Mouse (Mus musculus) urinary bladder, postnatal 4 days (tissue): ENCODE results near the gene Krtap4-1.

Source experiments
- DNase-seq, 2 experiments: peaks; one replicate each; pipeline ENCODE4 v3.0.0; 2021 to 2022; ENCODE audit warnings: low spot score in 2 of 2

Krtap4-1 gene

DNA sequence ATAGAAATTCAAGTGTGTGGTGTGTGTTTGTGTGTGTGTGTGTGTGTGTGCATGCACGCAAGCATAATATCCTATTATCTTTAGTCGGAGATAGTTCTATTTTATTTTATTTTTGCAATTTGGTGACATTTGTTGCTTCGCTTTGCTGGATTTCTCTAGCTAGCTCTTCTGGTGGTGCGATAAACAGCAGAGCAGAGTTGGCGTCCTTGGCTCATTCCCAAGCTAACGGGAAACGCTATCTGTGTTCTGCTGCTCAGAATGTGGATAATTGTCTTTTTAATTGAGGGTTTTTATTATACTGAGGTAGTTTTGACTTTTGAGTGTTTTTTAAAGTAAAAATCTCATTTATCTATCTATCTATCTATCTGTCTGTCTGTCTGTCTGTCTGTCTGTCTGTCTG is 42.9 kb downstream of the Krtap4-1 start:
- DNase-seq = no peak

DNA sequence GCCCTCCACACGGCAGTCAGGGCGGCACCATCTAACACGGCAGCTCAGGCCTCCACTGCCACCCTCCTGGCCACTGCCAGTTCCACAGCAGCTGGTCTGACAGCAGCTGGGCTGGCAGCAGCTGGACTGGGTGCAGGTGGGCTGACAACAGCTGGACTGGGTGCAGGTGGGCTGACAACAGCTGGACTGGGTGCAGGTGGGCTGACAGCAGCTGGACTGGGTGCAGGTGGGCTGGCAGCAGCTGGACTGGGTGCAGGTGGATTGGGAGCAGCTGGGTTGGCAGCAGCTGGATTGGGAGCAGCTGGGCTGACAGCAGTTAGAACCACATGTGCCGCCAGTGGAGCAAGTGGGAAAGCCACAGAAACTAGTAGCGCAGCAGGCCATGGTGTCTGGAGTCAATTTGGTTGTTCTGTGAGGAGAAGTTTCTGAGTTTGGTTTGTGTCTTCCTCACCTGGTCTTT is 44.8 kb downstream of the Krtap4-1 start, which contains the start of gene Krtap1-4:
Gene Krtap1-4, minus strand, starts transcription at position 410 of the 460 bp plus-strand sequence.
- DNase-seq = no peak

DNA sequence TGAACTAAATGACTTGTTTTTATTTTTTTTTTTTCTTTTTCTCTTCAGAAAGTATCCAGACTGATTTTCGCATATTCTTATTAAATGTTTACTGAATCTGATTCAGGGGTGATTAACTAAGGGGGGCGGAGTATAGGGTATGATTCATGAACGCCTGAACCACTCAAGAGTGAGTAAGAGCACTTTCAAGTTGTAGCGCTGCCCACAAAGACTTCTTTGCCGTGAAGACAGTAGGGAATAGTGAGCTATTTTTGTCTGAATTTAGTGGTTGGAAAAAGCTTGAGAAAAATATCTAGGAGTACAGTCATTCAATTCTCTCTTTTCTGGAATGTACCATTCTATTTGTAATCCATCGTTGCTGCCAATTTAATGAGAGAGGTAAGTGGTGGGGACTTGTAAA is 46.5 kb downstream of the Krtap4-1 start:
- no peak for DNase-seq

DNA sequence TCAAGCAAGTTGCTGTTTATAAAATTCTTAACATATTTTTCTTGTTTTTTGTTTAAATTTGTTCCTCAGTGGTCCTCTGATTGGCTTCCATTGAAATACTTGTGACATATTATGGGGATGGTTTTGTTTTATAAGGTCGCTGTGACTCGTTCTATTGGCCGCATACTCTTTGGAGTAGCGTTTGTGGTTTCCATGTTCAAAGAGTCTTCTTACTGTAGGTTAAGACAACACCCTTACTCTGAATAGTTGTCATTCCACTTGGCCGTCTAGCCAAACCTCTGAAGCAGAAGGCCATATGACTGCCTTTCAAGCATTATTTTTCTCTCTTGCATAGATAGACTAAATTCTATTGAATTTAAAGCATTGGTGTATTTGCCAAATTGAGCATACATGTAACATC is 47.0 kb downstream of the Krtap4-1 start:
- no peak for DNase-seq

DNA sequence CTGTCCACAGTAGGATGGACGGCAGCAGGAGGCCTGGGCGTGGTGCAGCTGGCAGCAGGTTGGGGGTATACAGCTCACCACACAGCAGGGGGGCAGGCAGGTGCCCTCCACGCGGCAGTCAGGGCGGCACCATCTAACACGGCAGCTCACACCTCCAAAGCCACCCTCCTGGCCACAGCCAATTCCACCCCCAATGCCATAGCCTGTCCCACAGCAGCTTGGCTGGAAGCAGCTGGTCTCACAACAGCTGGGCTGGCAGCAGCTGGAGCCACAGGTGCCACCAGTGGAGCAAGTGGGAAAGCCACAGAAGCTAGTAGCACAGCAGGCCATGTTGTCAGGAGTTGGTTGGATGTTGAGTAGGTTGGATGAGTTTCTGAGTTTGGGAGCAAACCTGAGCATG is 47.4 kb downstream of the Krtap4-1 start, which contains the start of gene Krtap1-5:
Gene Krtap1-5, minus strand, starts transcription at position 381 of the 400 bp plus-strand sequence.
- no peak for DNase-seq
